Mouse (Mus musculus) embryo, embryonic 11.5 days (tissue): ENCODE data around the gene Olfr1410.
A peak's percentile ranks its signal among the peaks of the same experiment; 100 is the strongest.

Experiments
- DNase-seq: peaks from one replicate; pipeline ENCODE4 v3.0.0-alpha.2; 2012; ENCODE audit warnings: low read depth, low spot score

The Olfr1410 gene

GRCm38 (mm10) chr1:92640393-92640792, 34.8 kb downstream of the Olfr1410 start:
- DNase-seq: no peak

GRCm38 (mm10) chr1:92641514-92642272, 36.1 kb downstream of the Olfr1410 start, which contains the start of gene Cops9:
Cops9 (minus strand) TSS chr1:92641985.
- peak; percentile 83 for DNase-seq

- no peak for DNase-seq
Observed at GRCm38 (mm10) chr1:92643691-92644090, 38.1 kb downstream of the Olfr1410 start.

GRCm38 (mm10) chr1:92644916-92645315, 39.3 kb downstream of the Olfr1410 start:
- no peak for DNase-seq

GRCm38 (mm10) chr1:92646111-92646510, 40.5 kb downstream of the Olfr1410 start:
- DNase-seq: no peak

GRCm38 (mm10) chr1:92646601-92647000, 41.0 kb downstream of the Olfr1410 start:
- DNase-seq: no peak

- no peak for DNase-seq
Observed at GRCm38 (mm10) chr1:92647026-92647425, 41.4 kb downstream of the Olfr1410 start.

- DNase-seq: peak; percentile 63
Observed at GRCm38 (mm10) chr1:92647752-92648151, 42.2 kb downstream of the Olfr1410 start.

GRCm38 (mm10) chr1:92648197-92648596, 42.6 kb downstream of the Olfr1410 start:
- no peak for DNase-seq

GRCm38 (mm10) chr1:92648673-92649072, 43.1 kb downstream of the Olfr1410 start, which contains the start of gene Otos:
Otos (minus strand) TSS chr1:92648841.
- DNase-seq: peak; percentile 65

- no peak for DNase-seq
Observed at GRCm38 (mm10) chr1:92651467-92651866, 45.9 kb downstream of the Olfr1410 start.

- no peak for DNase-seq
Observed at GRCm38 (mm10) chr1:92653179-92653578, 47.6 kb downstream of the Olfr1410 start.

GRCm38 (mm10) chr1:92654676-92655075, 49.1 kb downstream of the Olfr1410 start:
- DNase-seq: no peak

- DNase-seq: no peak
Observed at GRCm38 (mm10) chr1:92657025-92657820, 51.6 kb downstream of the Olfr1410 start.

- no peak for DNase-seq
Observed at GRCm38 (mm10) chr1:92659392-92659791, 53.8 kb downstream of the Olfr1410 start.
